Mouse (Mus musculus) liver, postnatal 0 days (tissue): ENCODE results near the gene Luc7l. TPM values are rescaled to one million over a fixed set of nuclear protein-coding genes. Genes with fewer than 3 reads are reported as not detected.

Source experiments
- ATAC-seq: fragments of 200-750 bp; cut with Nextera tagmentation; 2 replicates; pipeline ENCODE4 v1.8.0; 2017; ENCODE audit warnings: mild to moderate bottlenecking, moderate library complexity
- DNase-seq: peaks from one replicate; pipeline ENCODE4 v3.0.0-alpha.2; 2016
- H3K27ac ChIP-seq: fragments of 300-500 bp; sonication (generic); 2 replicates; pipeline ENCODE4 v1.5.1; 2014; ENCODE audit warnings: antibody characterized with exemption, moderate library complexity, mild to moderate bottlenecking, low read depth
- H3K27me3 ChIP-seq: fragments of 300-500 bp; sonication (generic); 2 replicates; pipeline ENCODE4 v1.6.1; 2014; ENCODE audit warnings: low read length, control low read depth, mixed read lengths; ENCODE audit not compliant: insufficient read depth
- H3K36me3 ChIP-seq: fragments of 300-500 bp; sonication (generic); replicated peaks from 2 replicates; pipeline ENCODE4 v1.6.1; 2014; ENCODE audit warnings: mild to moderate bottlenecking, control low read depth, low read length, moderate library complexity, mixed read lengths; ENCODE audit not compliant: insufficient read depth
- H3K4me1 ChIP-seq: fragments of 300-500 bp; sonication (generic); 2 replicates; pipeline ENCODE4 v1.6.1; 2014; ENCODE audit warnings: antibody characterized with exemption, mild to moderate bottlenecking, control low read depth; ENCODE audit not compliant: insufficient read depth
- H3K4me2 ChIP-seq: fragments of 300-500 bp; sonication (generic); 2 replicates; pipeline ENCODE4 v1.6.1; 2014; ENCODE audit warnings: low read depth, mild to moderate bottlenecking, low read length, moderate library complexity, mixed read lengths
- H3K4me3 ChIP-seq: fragments of 300-500 bp; sonication (generic); 2 replicates; pipeline ENCODE4 v1.5.1; 2014; ENCODE audit warnings: low read depth, low read length
- H3K9ac ChIP-seq: fragments of 300-500 bp; sonication (generic); replicated peaks from 2 replicates; pipeline ENCODE4 v1.6.1; 2014; ENCODE audit warnings: mild to moderate bottlenecking, moderate library complexity
- H3K9me3 ChIP-seq: fragments of 300-500 bp; sonication (generic); 2 replicates; pipeline ENCODE4 v1.6.1; 2016; ENCODE audit warnings: mild to moderate bottlenecking, control low read depth, low read length, mixed read lengths
- CTCF ChIP-seq: sonication (generic); IDR thresholded peaks from 2 replicates; pipeline ENCODE4 v1.5.1; 2016; ENCODE audit warnings: antibody characterized with exemption, low read depth
- EP300 ChIP-seq: IDR thresholded peaks from 2 replicates; pipeline ENCODE4 v1.6.1; 2016; ENCODE audit warnings: antibody characterized with exemption, low read depth, mild to moderate bottlenecking
- WGBS: fragments of 180-500 bp; shearing (Covaris S2); extraction: QIAGEN DNeasy Blood & Tissue Kit; methylation state at CpG from one replicate; pipeline ENCODE4 v1.1.7; 2014; ENCODE audit not compliant: insufficient replicate concordance; 5-methylcytosine and 5-hydroxymethylcytosine counted together
- polyA plus RNA-seq: library from polyadenylated mRNA; unstranded; fragments of >200 nt; fragmentation: Nextera tagmentation; extraction: Ambion mirVana; gene quantifications from 2 replicates; pipeline ENCODE4 v1.2.1, GENCODE M21; 2015

Luc7l gene
- polyA plus RNA-seq, 1 experiment from 2014 or later, result 21.8 TPM

GRCm38 (mm10) chr17:26235077-26235815 is 17.4 kb upstream of the Luc7l start:
- peaks cover 11% of the 10 kb centered on the region; the same call in 1 of the 2 replicates for H3K4me1 ChIP-seq
- H3K9ac ChIP-seq, result no peak overlapping the region
- no peaks in the 10 kb centered on the region for H3K27me3 ChIP-seq
- H3K36me3 ChIP-seq, result no peaks in the 10 kb centered on the region
- H3K4me3 ChIP-seq, result no peak overlapping the region
- TF ChIP-seq CTCF (no peak), EP300 (no peak)
- peak overlapping the region; percentile 29 for H3K4me2 ChIP-seq
- WGBS, result 41% methylated on average over 13 of the region's 13 CpGs
- H3K27ac ChIP-seq, result peak overlapping the region; percentile 41
- no peaks in the 10 kb centered on the region for H3K9me3 ChIP-seq
- DNase-seq (no peak), ATAC-seq (no peak)

GRCm38 (mm10) chr17:26237667-26238066 is 15.0 kb upstream of the Luc7l start:
- ATAC-seq, result 0 out of 2 replicates have a peak, but pooled peaks have one; percentile 21
- Histone ChIP-seq H3K9ac (no peak overlapping the region), H3K27ac (no peak overlapping the region), H3K4me1 (peaks cover 11% of the 10 kb centered on the region), H3K27me3 (no peaks in the 10 kb centered on the region), H3K4me2 (no peak overlapping the region), H3K9me3 (no peaks in the 10 kb centered on the region), H3K4me3 (no peak overlapping the region), H3K36me3 (no peaks in the 10 kb centered on the region)
- TF ChIP-seq CTCF (no peak), EP300 (no peak)
- no peak for DNase-seq
- 52% methylated on average over 10 of the region's 10 CpGs for WGBS

- Histone ChIP-seq H3K27ac (no peak overlapping the region), H3K36me3 (no peaks in the 10 kb centered on the region)
Measured at GRCm38 (mm10) chr17:26239551-26239950, 13.1 kb upstream of the Luc7l start.

GRCm38 (mm10) chr17:26240120-26240790 is 12.4 kb upstream of the Luc7l start:
- H3K4me3 ChIP-seq, result no peak overlapping the region
- no peak overlapping the region for H3K9ac ChIP-seq
- no peak overlapping the region for H3K27ac ChIP-seq
- peaks cover 17% of the 10 kb centered on the region for H3K4me1 ChIP-seq
- no peaks in the 10 kb centered on the region for H3K36me3 ChIP-seq
- H3K9me3 ChIP-seq, result no peaks in the 10 kb centered on the region
- TF ChIP-seq CTCF (no peak), EP300 (no peak)
- WGBS, result 41% methylated on average over 6 of the region's 6 CpGs
- no peak for ATAC-seq
- no peak for DNase-seq
- H3K4me2 ChIP-seq, result no peak overlapping the region
- H3K27me3 ChIP-seq, result no peaks in the 10 kb centered on the region

More at GRCm38 (mm10) chr17:26239551-26239950, 13.1 kb upstream of the Luc7l start:
- Histone ChIP-seq H3K9me3 (no peaks in the 10 kb centered on the region), H3K9ac (no peak overlapping the region), H3K4me3 (no peak overlapping the region), H3K4me1 (peaks cover 18% of the 10 kb centered on the region), H3K27me3 (no peaks in the 10 kb centered on the region), H3K4me2 (no peak overlapping the region)
- ATAC-seq (no peak), DNase-seq (no peak)
- 57% methylated on average over 2 of the region's 2 CpGs for WGBS
- no peak for TF ChIP-seq EP300
- TF ChIP-seq CTCF, result no peak

- no peaks in the 10 kb centered on the region for H3K27me3 ChIP-seq
- DNase-seq (no peak), ATAC-seq (no peak)
- H3K9me3 ChIP-seq, result no peaks in the 10 kb centered on the region
- H3K4me3 ChIP-seq, result no peak overlapping the region
- no peak overlapping the region for H3K27ac ChIP-seq
- H3K4me1 ChIP-seq, result peaks cover 13% of the 10 kb centered on the region
- TF ChIP-seq EP300 (no peak), CTCF (no peak)
- H3K4me2 ChIP-seq, result no peak overlapping the region
- H3K9ac ChIP-seq, result no peak overlapping the region
- 70% methylated on average over 6 of the region's 6 CpGs for WGBS
- no peaks in the 10 kb centered on the region for H3K36me3 ChIP-seq
Measured at GRCm38 (mm10) chr17:26240990-26241389, 11.7 kb upstream of the Luc7l start.

- H3K4me1 ChIP-seq, result peaks cover 13% of the 10 kb centered on the region
Measured at GRCm38 (mm10) chr17:26243471-26244100, 9.1 kb upstream of the Luc7l start.

More at GRCm38 (mm10) chr17:26243471-26244100, 9.1 kb upstream of the Luc7l start:
- H3K36me3 ChIP-seq, result no peaks in the 10 kb centered on the region
- H3K9ac ChIP-seq, result peak overlapping the region; percentile 53
- H3K4me2 ChIP-seq, result peak overlapping the region; percentile 75
- WGBS, result 1% methylated on average over 32 of the region's 32 CpGs
- H3K9me3 ChIP-seq, result no peaks in the 10 kb centered on the region
- peak; percentile 55; the same call in 1 of the 2 replicates for TF ChIP-seq CTCF
- TF ChIP-seq EP300, result no peak
- DNase-seq (peak; percentile 76), ATAC-seq (peak; percentile 78)
- no peaks in the 10 kb centered on the region for H3K27me3 ChIP-seq
- peak overlapping the region; percentile 75 for H3K27ac ChIP-seq
- H3K4me3 ChIP-seq, result peak overlapping the region; percentile 68
